Mouse (Mus musculus): ENCODE measurements around the gene Armc9. TPM values are rescaled to one million over a fixed set of nuclear protein-coding genes. Genes with fewer than 3 reads are reported as not detected.

Gene Armc9
- total RNA-seq, 1 experiment, result 12.6 TPM

- no peak for TF ChIP-seq MAFK (IDR thresholded peaks at IDR 0.05; ENCODE audit: insufficient read depth, low read depth, low read length)
- peak; percentile 69 for TF ChIP-seq ZNF384 (IDR thresholded peaks at IDR 0.05; ENCODE audit: low read depth, low read length)
- Histone ChIP-seq H3K27ac (ENCODE audit: insufficient read depth, low read depth, low read length, poor library complexity, severe bottlenecking) (peak within 1 kb of the TSS; percentile 89), H3K4me3 (ENCODE audit: insufficient read depth in 1 of 2, low read depth in 1 of 2, low read length in 2 of 2, poor library complexity in 1 of 2, severe bottlenecking in 1 of 2) (peak within 1 kb of the TSS; percentile 93), H3K4me1 (ENCODE audit: control insufficient read depth in 2 of 2, insufficient read depth in 2 of 2, low read length in 2 of 2, poor library complexity in 1 of 2) (peaks cover 17 to 48% of the 10 kb centered on the region in 2 experiments), H3K36me3 (ENCODE audit: control insufficient read depth, insufficient read depth, low read length, poor library complexity, severe bottlenecking) (peaks cover 27% of the 10 kb centered on the region), H3K9ac (ENCODE audit: insufficient read depth, low read depth, low read length, poor library complexity, severe bottlenecking) (peak within 1 kb of the TSS; percentile 89), H3K9me3 (ENCODE audit: control insufficient read depth, insufficient read depth, low read depth, low read length) (no peaks in the 10 kb centered on the region)
- in situ Hi-C loops (cut with MboI; ENCODE audit: low sequenced_read_pairs in 2 of 2, unreplicated experiment in 2 of 2), result no loop called here
- no peak for DNase-seq (ENCODE audit: low read depth, low spot score)
Measured at GRCm38 (mm10) chr1:86302532-86302931, 148.0 kb downstream of the Armc9 start, which contains the start of gene B3gnt7. B3gnt7 (plus strand) TSS chr1:86302832.

GRCm38 (mm10) chr1:86303063-86303872 is 148.7 kb downstream of the Armc9 start:
- peaks cover 29% of the 10 kb centered on the region for H3K36me3 ChIP-seq (ENCODE audit: control insufficient read depth, insufficient read depth, low read length, poor library complexity, severe bottlenecking)
- peak overlapping the region; percentile 89 for H3K9ac ChIP-seq (ENCODE audit: insufficient read depth, low read depth, low read length, poor library complexity, severe bottlenecking)
- in situ Hi-C loops (cut with MboI; ENCODE audit: low sequenced_read_pairs in 2 of 2, unreplicated experiment in 2 of 2), result no loop called here
- peaks cover 17 to 48% of the 10 kb centered on the region in 2 experiments for H3K4me1 ChIP-seq (ENCODE audit: control insufficient read depth in 2 of 2, insufficient read depth in 2 of 2, low read length in 2 of 2, poor library complexity in 1 of 2)
- peak overlapping the region; percentile 93 for H3K4me3 ChIP-seq (ENCODE audit: insufficient read depth in 1 of 2, low read depth in 1 of 2, low read length in 2 of 2, poor library complexity in 1 of 2, severe bottlenecking in 1 of 2)
- H3K27ac ChIP-seq (ENCODE audit: insufficient read depth, low read depth, low read length, poor library complexity, severe bottlenecking), result peak overlapping the region; percentile 89
- no peaks in the 10 kb centered on the region for H3K9me3 ChIP-seq (ENCODE audit: control insufficient read depth, insufficient read depth, low read depth, low read length)
- TF ChIP-seq HCFC1 (IDR thresholded peaks at IDR 0.05; ENCODE audit: borderline replicate concordance, insufficient read depth, low read length), result peak; percentile 64; the same call in 1 of the 2 replicates
- TF ChIP-seq CHD2 (IDR thresholded peaks at IDR 0.05; ENCODE audit: low read depth, low read length), result no peak
- TF ChIP-seq ZC3H11A (IDR thresholded peaks at IDR 0.05; ENCODE audit: borderline replicate concordance, low read depth, low read length), result no peak
- TF ChIP-seq ZNF384 (IDR thresholded peaks at IDR 0.05; ENCODE audit: low read depth, low read length), result peak; percentile 29; the same call in 1 of the 2 replicates
- TF ChIP-seq MAFK (IDR thresholded peaks at IDR 0.05; ENCODE audit: insufficient read depth, low read depth, low read length), result no peak
- peak; percentile 88 for DNase-seq (ENCODE audit: low read depth, low spot score)

DNA sequence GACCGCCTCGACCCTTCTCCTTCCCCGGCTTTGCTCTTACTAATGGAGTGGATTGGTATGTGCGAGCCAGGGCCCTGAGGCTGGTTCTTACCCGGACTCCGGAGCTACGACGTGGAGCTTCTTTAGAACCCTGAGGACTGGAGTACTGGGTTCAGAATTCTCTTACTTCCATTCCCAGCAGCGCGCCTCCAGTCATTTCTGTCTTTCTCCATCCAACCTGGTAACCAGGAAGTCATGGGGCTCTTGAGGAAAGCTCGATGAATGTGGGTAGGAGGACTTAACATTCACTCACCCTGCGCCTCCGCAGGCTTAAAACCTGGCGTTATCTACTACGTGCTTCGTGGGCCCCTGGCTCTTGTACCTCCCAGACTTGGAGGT is 149.3 kb downstream of the Armc9 start:
- Histone ChIP-seq H3K36me3 (ENCODE audit: control insufficient read depth, insufficient read depth, low read length, poor library complexity, severe bottlenecking) (peaks cover 29% of the 10 kb centered on the region), H3K27ac (ENCODE audit: insufficient read depth, low read depth, low read length, poor library complexity, severe bottlenecking) (peak overlapping the region; percentile 89), H3K4me1 (ENCODE audit: control insufficient read depth in 2 of 2, insufficient read depth in 2 of 2, low read length in 2 of 2, poor library complexity in 1 of 2) (peaks cover 17 to 48% of the 10 kb centered on the region in 2 experiments), H3K4me3 (ENCODE audit: insufficient read depth in 1 of 2, low read depth in 1 of 2, low read length in 2 of 2, poor library complexity in 1 of 2, severe bottlenecking in 1 of 2) (peak overlapping the region; percentile 93), H3K9me3 (ENCODE audit: control insufficient read depth, insufficient read depth, low read depth, low read length) (no peaks in the 10 kb centered on the region), H3K9ac (ENCODE audit: insufficient read depth, low read depth, low read length, poor library complexity, severe bottlenecking) (peak overlapping the region; percentile 89)
- DNase-seq (ENCODE audit: low read depth, low spot score), result no peak
- no peak for TF ChIP-seq ZNF384 (IDR thresholded peaks at IDR 0.05; ENCODE audit: low read depth, low read length)
- TF ChIP-seq CHD2 (IDR thresholded peaks at IDR 0.05; ENCODE audit: low read depth, low read length), result no peak
- TF ChIP-seq HCFC1 (IDR thresholded peaks at IDR 0.05; ENCODE audit: borderline replicate concordance, insufficient read depth, low read length), result no peak
- TF ChIP-seq MAFK (IDR thresholded peaks at IDR 0.05; ENCODE audit: insufficient read depth, low read depth, low read length), result no peak
- TF ChIP-seq ZC3H11A (IDR thresholded peaks at IDR 0.05; ENCODE audit: borderline replicate concordance, low read depth, low read length), result no peak
- in situ Hi-C loops (cut with MboI; ENCODE audit: low sequenced_read_pairs in 2 of 2, unreplicated experiment in 2 of 2), result no loop called here

DNA sequence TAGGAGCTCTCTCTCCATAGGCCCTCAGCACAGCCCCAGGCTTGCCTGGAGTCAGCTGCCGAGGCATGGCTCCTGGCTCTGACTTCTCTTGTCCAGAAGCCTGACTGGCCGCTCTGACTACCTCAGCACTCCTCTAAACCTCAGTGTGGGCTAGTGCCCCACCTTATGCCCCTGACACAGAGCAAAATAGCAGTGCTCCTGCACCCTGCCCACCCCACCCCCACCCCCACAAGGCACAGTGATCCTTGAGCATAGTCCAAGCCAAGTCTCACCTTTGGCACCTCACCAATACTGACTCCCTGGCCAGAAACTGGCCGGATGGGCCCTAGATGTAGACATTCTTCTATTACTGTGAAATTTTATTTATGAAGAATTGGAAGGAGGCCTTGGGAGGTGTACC is 152.1 kb downstream of the Armc9 start:
- peak overlapping the region in 1 of 2 experiments; percentile 93; a peak in 2 of 4 replicates for H3K4me3 ChIP-seq (ENCODE audit: insufficient read depth in 1 of 2, low read depth in 1 of 2, low read length in 2 of 2, poor library complexity in 1 of 2, severe bottlenecking in 1 of 2)
- in situ Hi-C loops (cut with MboI; ENCODE audit: low sequenced_read_pairs in 2 of 2, unreplicated experiment in 2 of 2), result no loop called here
- H3K9me3 ChIP-seq (ENCODE audit: control insufficient read depth, insufficient read depth, low read depth, low read length), result no peaks in the 10 kb centered on the region
- DNase-seq (ENCODE audit: low read depth, low spot score), result no peak
- H3K36me3 ChIP-seq (ENCODE audit: control insufficient read depth, insufficient read depth, low read length, poor library complexity, severe bottlenecking), result peaks cover 29% of the 10 kb centered on the region
- no peak for TF ChIP-seq MAFK (IDR thresholded peaks at IDR 0.05; ENCODE audit: insufficient read depth, low read depth, low read length)
- TF ChIP-seq ZC3H11A (IDR thresholded peaks at IDR 0.05; ENCODE audit: borderline replicate concordance, low read depth, low read length), result no peak
- TF ChIP-seq ZNF384 (IDR thresholded peaks at IDR 0.05; ENCODE audit: low read depth, low read length), result no peak
- no peak for TF ChIP-seq HCFC1 (IDR thresholded peaks at IDR 0.05; ENCODE audit: borderline replicate concordance, insufficient read depth, low read length)
- no peak for TF ChIP-seq CHD2 (IDR thresholded peaks at IDR 0.05; ENCODE audit: low read depth, low read length)
- H3K4me1 ChIP-seq (ENCODE audit: control insufficient read depth in 2 of 2, insufficient read depth in 2 of 2, low read length in 2 of 2, poor library complexity in 1 of 2), result peaks cover 9 to 28% of the 10 kb centered on the region in 2 experiments
- H3K27ac ChIP-seq (ENCODE audit: insufficient read depth, low read depth, low read length, poor library complexity, severe bottlenecking), result peak overlapping the region; percentile 98; the same call in 1 of the 2 replicates
- peak overlapping the region; percentile 48; the same call in 1 of the 2 replicates for H3K9ac ChIP-seq (ENCODE audit: insufficient read depth, low read depth, low read length, poor library complexity, severe bottlenecking)
